Mouse (Mus musculus): ENCODE measurements around the gene Inpp5a. TPM values are rescaled to one million over a fixed set of nuclear protein-coding genes. Genes with fewer than 3 reads are reported as not detected.

The Inpp5a gene
- polyA plus RNA-seq, 1 experiment = 37.8 TPM

DNA sequence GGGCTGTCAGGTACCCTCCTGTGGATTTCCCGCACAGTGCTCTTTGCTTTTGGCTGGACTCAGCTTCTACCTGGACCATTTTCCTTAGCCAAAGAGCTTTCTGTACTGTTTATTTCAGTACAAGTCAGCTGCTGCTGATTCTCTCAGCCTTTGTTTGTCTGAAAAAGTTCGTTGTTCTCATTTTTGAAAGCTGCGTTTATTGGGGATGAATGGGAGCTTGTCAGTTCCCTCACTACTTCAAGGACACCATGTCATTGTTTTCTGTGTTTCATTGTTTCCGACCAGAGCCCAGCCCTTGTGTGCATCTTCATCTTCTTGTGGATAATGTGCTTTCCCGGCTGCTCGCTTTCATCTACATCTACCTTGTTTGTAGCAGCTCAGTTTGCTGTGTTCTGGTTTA lies 90.7 kb downstream of the Inpp5a start:
- peaks cover 9% of the 10 kb centered on the region for H3K36me3 ChIP-seq (ENCODE audit: control insufficient read depth, insufficient read depth)
- no peak overlapping the region for H3ac ChIP-seq (ENCODE audit: control insufficient read depth, insufficient read length)
- H3K4me2 ChIP-seq (ENCODE audit: low read depth) = no peak overlapping the region
- H3K4me3 ChIP-seq = no peak overlapping the region
- no peak for TF ChIP-seq CEBPB (IDR thresholded peaks at IDR 0.05; ENCODE audit: insufficient read depth, poor library complexity, severe bottlenecking)
- TF ChIP-seq MYOG (IDR thresholded peaks at IDR 0.05; ENCODE audit: control insufficient read depth in 1 of 3, insufficient read depth in 1 of 3, insufficient read length in 2 of 3, low read depth in 2 of 3) = no peak
- no peak for TF ChIP-seq POLR2AphosphoS2 (IDR thresholded peaks at IDR 0.05; ENCODE audit: insufficient read length, low read depth)
- no peak for TF ChIP-seq MAX (IDR thresholded peaks at IDR 0.05; ENCODE audit: low read depth)
- TF ChIP-seq REST (IDR thresholded peaks at IDR 0.05; ENCODE audit: insufficient read depth, insufficient read length) = no peak
- TF ChIP-seq TCF12 (IDR thresholded peaks at IDR 0.05; ENCODE audit: insufficient read depth, poor library complexity, severe bottlenecking) = no peak
- TF ChIP-seq TCF3 (IDR thresholded peaks at IDR 0.05; ENCODE audit: insufficient read length, low read depth) = no peak
- TF ChIP-seq POLR2A (IDR thresholded peaks at IDR 0.05; ENCODE audit: insufficient read length, low read depth) = no peak
- TF ChIP-seq MYOD1 (IDR thresholded peaks at IDR 0.05; ENCODE audit: control insufficient read depth in 1 of 3, insufficient read length in 2 of 3, low read depth in 2 of 3) = no peak
- no peak for TF ChIP-seq SRF (IDR thresholded peaks at IDR 0.05; ENCODE audit: control insufficient read depth, insufficient read length, low read depth)
- no peaks in the 10 kb centered on the region for H3K79me2 ChIP-seq (ENCODE audit: control insufficient read depth, insufficient read depth)
- no peaks in the 10 kb centered on the region for H3K27me3 ChIP-seq (ENCODE audit: control insufficient read depth, insufficient read depth, insufficient read length)

DNA sequence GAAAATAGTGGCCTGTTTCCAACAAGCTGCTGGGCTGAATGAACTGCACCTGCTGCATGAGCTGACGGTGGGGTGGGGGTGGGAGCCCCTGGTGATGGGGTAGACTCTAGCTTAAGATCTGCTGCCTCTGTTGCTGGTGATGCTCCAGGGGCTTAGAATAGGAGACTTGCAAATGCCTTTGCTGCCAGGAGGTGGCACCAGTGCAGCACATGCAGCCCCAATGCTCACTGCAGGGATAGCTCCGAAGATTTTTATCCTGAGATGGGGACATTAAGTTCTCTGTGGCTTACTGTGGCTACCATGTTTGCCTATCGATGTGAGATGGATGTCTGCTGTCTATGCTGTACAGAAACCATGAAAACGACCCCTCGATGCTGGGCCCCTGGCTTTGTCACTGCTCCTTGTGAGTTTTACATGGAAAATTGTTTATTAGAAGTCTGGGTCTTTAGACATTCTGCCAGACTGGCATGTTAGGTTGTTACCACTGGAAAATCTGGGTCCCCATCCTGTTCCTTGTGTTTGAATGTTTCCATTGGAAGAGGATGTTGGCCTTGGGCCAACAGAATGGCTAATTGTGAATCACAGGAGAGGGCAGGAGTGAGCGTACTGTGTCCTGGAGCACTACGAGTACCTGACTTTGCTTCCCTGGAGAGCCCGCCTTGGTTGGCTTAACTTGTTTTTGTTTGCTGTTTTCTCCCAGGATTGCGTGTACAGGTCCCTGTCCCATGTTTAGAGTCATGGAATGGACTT lies 95.5 kb downstream of the Inpp5a start:
- Histone ChIP-seq H3K4me2 (ENCODE audit: low read depth) (no peak overlapping the region), H3K36me3 (ENCODE audit: control insufficient read depth, insufficient read depth) (peaks cover 4% of the 10 kb centered on the region), H3ac (ENCODE audit: control insufficient read depth, insufficient read length) (no peak overlapping the region), H3K4me3 (no peak overlapping the region), H3K27me3 (ENCODE audit: control insufficient read depth, insufficient read depth, insufficient read length) (no peaks in the 10 kb centered on the region), H3K79me2 (ENCODE audit: control insufficient read depth, insufficient read depth) (no peaks in the 10 kb centered on the region)
- TF ChIP-seq TCF3 (IDR thresholded peaks at IDR 0.05; ENCODE audit: insufficient read length, low read depth) = no peak
- no peak for TF ChIP-seq CEBPB (IDR thresholded peaks at IDR 0.05; ENCODE audit: insufficient read depth, poor library complexity, severe bottlenecking)
- TF ChIP-seq MAX (IDR thresholded peaks at IDR 0.05; ENCODE audit: low read depth) = no peak
- TF ChIP-seq E2F4 (IDR thresholded peaks at IDR 0.05; ENCODE audit: insufficient read depth) = no peak

DNA sequence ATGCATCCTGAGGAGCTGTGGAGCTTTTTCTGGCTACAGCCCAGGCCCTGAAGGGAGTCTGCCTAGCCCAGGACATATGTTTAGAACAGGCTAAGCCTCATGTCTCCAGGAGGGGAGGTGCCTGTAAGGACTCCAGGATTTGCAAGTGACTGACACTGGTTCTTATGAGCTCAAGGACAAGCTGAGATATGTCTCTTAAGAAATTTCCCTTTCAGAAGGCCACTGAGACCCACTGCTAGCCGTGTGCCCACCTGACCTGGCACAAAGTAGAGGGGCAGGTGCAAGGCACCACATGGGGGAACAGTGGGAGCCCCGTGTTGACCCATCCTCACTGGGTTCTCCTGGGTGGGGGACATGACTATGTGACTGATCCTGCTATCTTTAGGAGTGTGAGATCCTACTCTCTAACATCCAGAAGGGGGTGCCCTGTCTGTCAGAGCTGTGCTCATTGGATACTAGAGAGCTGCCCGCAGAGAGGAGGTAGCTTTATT lies 100.9 kb downstream of the Inpp5a start:
- no peak overlapping the region for H3K4me3 ChIP-seq
- no peaks in the 10 kb centered on the region for H3K79me2 ChIP-seq (ENCODE audit: control insufficient read depth, insufficient read depth)
- no peaks in the 10 kb centered on the region for H3K27me3 ChIP-seq (ENCODE audit: control insufficient read depth, insufficient read depth, insufficient read length)
- no peaks in the 10 kb centered on the region for H3K36me3 ChIP-seq (ENCODE audit: control insufficient read depth, insufficient read depth)
- no peak overlapping the region for H3ac ChIP-seq (ENCODE audit: control insufficient read depth, insufficient read length)
- H3K4me2 ChIP-seq (ENCODE audit: low read depth) = no peak overlapping the region
- TF ChIP-seq E2F4 (IDR thresholded peaks at IDR 0.05; ENCODE audit: insufficient read depth) (no peak), SRF (IDR thresholded peaks at IDR 0.05; ENCODE audit: control insufficient read depth, insufficient read length, low read depth) (no peak), REST (IDR thresholded peaks at IDR 0.05; ENCODE audit: insufficient read depth, insufficient read length) (no peak)

DNA sequence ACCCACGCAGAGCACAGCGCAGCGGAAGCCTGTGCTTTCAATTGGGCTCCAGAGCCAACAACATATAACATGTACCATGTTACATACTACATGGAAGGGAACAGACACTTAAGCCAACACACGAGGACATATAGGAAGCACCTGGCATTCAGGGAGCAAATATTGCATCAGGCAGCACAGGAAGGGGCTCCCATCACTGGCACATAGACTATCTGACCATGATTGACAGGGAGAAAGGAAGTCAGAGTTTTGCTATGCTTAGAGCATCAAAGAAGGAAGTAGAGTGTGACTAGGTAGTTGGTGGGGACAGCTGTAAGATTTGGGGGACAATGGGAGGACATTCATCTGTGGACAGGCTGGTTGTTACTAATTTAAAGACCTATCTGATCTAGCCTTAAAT lies 103.4 kb downstream of the Inpp5a start:
- no peak for TF ChIP-seq SRF (IDR thresholded peaks at IDR 0.05; ENCODE audit: control insufficient read depth, insufficient read length, low read depth)
- TF ChIP-seq MAX (IDR thresholded peaks at IDR 0.05; ENCODE audit: low read depth) = no peak
- TF ChIP-seq MYOG (IDR thresholded peaks at IDR 0.05; ENCODE audit: control insufficient read depth in 1 of 3, insufficient read depth in 1 of 3, insufficient read length in 2 of 3, low read depth in 2 of 3) = no peak
- no peak for TF ChIP-seq CEBPB (IDR thresholded peaks at IDR 0.05; ENCODE audit: insufficient read depth, poor library complexity, severe bottlenecking)
- no peak for TF ChIP-seq POLR2AphosphoS2 (IDR thresholded peaks at IDR 0.05; ENCODE audit: insufficient read length, low read depth)
- TF ChIP-seq MYOD1 (IDR thresholded peaks at IDR 0.05; ENCODE audit: control insufficient read depth in 1 of 3, insufficient read length in 2 of 3, low read depth in 2 of 3) = no peak
- TF ChIP-seq TCF12 (IDR thresholded peaks at IDR 0.05; ENCODE audit: insufficient read depth, poor library complexity, severe bottlenecking) = no peak
- TF ChIP-seq E2F4 (IDR thresholded peaks at IDR 0.05; ENCODE audit: insufficient read depth) = no peak
- TF ChIP-seq REST (IDR thresholded peaks at IDR 0.05; ENCODE audit: insufficient read depth, insufficient read length) = no peak
- TF ChIP-seq USF1 (IDR thresholded peaks at IDR 0.05; ENCODE audit: low read depth) = no peak
- no peak for TF ChIP-seq TCF3 (IDR thresholded peaks at IDR 0.05; ENCODE audit: insufficient read length, low read depth)
- no peak for TF ChIP-seq POLR2A (IDR thresholded peaks at IDR 0.05; ENCODE audit: insufficient read length, low read depth)
- no peaks in the 10 kb centered on the region for H3K79me2 ChIP-seq (ENCODE audit: control insufficient read depth, insufficient read depth)
- H3K4me2 ChIP-seq (ENCODE audit: low read depth) = no peak overlapping the region
- no peak overlapping the region for H3K4me3 ChIP-seq
- no peaks in the 10 kb centered on the region for H3K36me3 ChIP-seq (ENCODE audit: control insufficient read depth, insufficient read depth)
- H3K27me3 ChIP-seq (ENCODE audit: control insufficient read depth, insufficient read depth, insufficient read length) = no peaks in the 10 kb centered on the region
- H3ac ChIP-seq (ENCODE audit: control insufficient read depth, insufficient read length) = no peak overlapping the region

DNA sequence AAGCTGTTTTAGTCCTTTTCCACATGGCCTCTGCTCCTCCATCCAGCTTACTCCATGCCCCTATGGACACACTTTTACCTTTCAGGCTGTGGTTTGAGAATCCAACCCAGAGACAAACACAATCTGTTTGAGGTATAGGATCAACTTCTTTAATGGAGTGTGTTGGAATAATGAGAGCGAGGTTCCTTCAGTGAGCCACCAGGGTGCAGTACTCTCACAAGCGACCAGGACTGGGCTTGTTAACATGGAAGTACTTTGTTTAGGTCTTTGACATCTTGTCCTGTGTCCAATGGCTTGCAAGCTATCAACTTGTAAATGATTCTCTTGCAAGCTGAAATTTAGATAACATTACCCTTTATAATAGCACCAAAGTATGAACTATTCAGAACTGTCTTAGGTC lies 104.0 kb downstream of the Inpp5a start:
- no peak overlapping the region for H3K4me2 ChIP-seq (ENCODE audit: low read depth)
- TF ChIP-seq MAX (IDR thresholded peaks at IDR 0.05; ENCODE audit: low read depth) = no peak
- H3K27me3 ChIP-seq (ENCODE audit: control insufficient read depth, insufficient read depth, insufficient read length) = no peaks in the 10 kb centered on the region
- no peak overlapping the region for H3ac ChIP-seq (ENCODE audit: control insufficient read depth, insufficient read length)
- H3K79me2 ChIP-seq (ENCODE audit: control insufficient read depth, insufficient read depth) = no peaks in the 10 kb centered on the region
- H3K36me3 ChIP-seq (ENCODE audit: control insufficient read depth, insufficient read depth) = no peaks in the 10 kb centered on the region
- no peak overlapping the region for H3K4me3 ChIP-seq

Data from myocyte (in vitro differentiated cells).